Mouse (Mus musculus) stomach, embryonic 15.5 days (tissue): ENCODE measurements around the gene Alg12. TPM values are rescaled to one million over a fixed set of nuclear protein-coding genes. Genes with fewer than 3 reads are reported as not detected.

Experiments used
- ATAC-seq: fragments of 200-750 bp; cut with Nextera tagmentation; 2 replicates; pipeline ENCODE4 v1.8.0; 2017; ENCODE audit warnings: low read depth, moderate number of reproducible peaks, moderate TSS enrichment; ENCODE audit not compliant: insufficient read depth, low FRiP score
- H3K27ac ChIP-seq: fragments of 300-500 bp; sonication (generic); 2 replicates; pipeline ENCODE4 v1.5.1; 2015; ENCODE audit warnings: mild to moderate bottlenecking, inconsistent platforms
- H3K27me3 ChIP-seq: fragments of 300-500 bp; sonication (generic); replicated peaks from 2 replicates; pipeline ENCODE4 v1.6.1; 2015; ENCODE audit warnings: inconsistent platforms
- H3K36me3 ChIP-seq: fragments of 300-500 bp; sonication (generic); 2 replicates; pipeline ENCODE4 v1.6.1; 2015; ENCODE audit warnings: inconsistent platforms
- H3K4me1 ChIP-seq: fragments of 300-500 bp; sonication (generic); 2 replicates; pipeline ENCODE4 v1.6.1; 2015; ENCODE audit warnings: inconsistent platforms
- H3K4me2 ChIP-seq: fragments of 300-500 bp; sonication (generic); 2 replicates; pipeline ENCODE4 v1.6.1; 2015; ENCODE audit warnings: mild to moderate bottlenecking, inconsistent platforms
- H3K4me3 ChIP-seq: fragments of 300-500 bp; sonication (generic); replicated peaks from 2 replicates; pipeline ENCODE4 v1.5.1; 2015; ENCODE audit warnings: inconsistent platforms
- H3K9ac ChIP-seq: fragments of 300-500 bp; sonication (generic); 2 replicates; pipeline ENCODE4 v1.6.1; 2015; ENCODE audit warnings: inconsistent platforms
- H3K9me3 ChIP-seq: fragments of 300-500 bp; sonication (generic); 2 replicates; pipeline ENCODE4 v1.6.1; 2016; ENCODE audit warnings: inconsistent platforms
- WGBS: fragments of 180-500 bp; shearing (Covaris S2); methylation state at CpG from one replicate; pipeline ENCODE4 v1.1.7; 2015; 5-methylcytosine and 5-hydroxymethylcytosine counted together
- polyA plus RNA-seq: library from polyadenylated mRNA; unstranded; fragments of >200 nt; fragmentation: Nextera tagmentation; extraction: Ambion mirVana; gene quantifications from 2 replicates; pipeline ENCODE4 v1.2.1, GENCODE M21; 2015

Gene Alg12
- polyA plus RNA-seq, 1 experiment from 2014 or later: 11.6 TPM

DNA sequence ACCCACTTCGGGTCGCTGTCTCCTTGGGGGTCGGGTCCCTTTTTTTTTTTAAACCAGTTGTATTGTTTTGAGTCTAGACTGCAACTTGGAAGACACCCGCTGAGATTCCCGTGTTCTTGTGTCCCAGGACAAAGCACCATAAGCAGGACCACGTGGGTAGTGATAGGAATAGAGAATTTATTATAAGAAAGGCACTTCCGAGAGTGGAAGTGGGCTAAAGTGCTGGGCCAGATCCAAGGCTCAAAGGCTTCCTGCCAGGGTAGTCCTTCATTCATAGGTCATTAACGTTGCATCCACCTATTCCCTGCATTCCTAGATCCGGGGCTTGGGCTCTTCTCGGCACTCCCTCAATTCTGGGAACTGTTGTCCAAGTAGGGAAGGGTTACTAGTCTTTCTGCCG, 18.9 kb upstream of the Alg12 start:
- H3K4me1 ChIP-seq: peaks cover 24% of the 10 kb centered on the region
- no peaks in the 10 kb centered on the region for H3K27me3 ChIP-seq
- H3K9ac ChIP-seq: no peak overlapping the region
- peak overlapping the region; percentile 53 for H3K4me3 ChIP-seq
- H3K36me3 ChIP-seq: no peaks in the 10 kb centered on the region
- WGBS: 3% methylated on average over 11 of the region's 11 CpGs
- H3K27ac ChIP-seq: peak overlapping the region; percentile 87
- ATAC-seq: no peak
- H3K9me3 ChIP-seq: no peaks in the 10 kb centered on the region
- H3K4me2 ChIP-seq: peak overlapping the region; percentile 90

DNA sequence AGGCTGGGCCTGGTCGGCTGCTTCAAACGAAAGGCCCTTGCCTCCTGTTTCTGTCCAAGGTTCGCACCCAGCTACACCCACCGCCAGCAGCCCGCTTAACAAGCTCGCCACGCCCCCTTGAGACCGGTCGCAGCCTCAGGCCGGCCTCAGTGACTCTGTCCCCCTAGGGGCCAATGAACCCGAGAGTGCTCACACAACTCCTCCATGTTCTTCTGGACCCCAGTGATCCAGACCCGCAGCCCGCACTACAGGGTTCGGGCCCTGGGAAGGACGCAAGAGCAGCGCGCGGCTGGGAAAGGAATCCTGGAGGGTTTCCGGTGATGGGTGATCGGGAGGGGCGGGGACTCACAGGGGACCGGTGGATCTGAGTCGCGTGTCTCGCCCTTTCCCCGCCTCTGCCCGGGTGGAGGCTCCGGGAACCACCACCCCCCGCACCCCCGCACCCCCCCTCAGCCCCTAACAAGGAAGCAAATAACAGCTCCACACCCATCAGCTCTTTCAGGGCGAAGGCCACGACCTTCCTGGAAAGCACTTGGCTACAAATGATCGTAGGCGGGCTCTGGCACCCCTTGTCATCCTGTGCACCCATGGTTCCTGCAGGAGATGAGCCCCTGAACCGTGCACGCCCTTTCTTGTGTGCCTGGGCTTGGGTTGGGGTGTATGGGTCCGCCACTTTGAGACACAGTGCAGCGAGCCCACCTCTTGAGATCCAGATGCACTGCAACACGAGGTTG, 18.2 kb upstream of the Alg12 start:
- H3K4me2 ChIP-seq: peak overlapping the region; percentile 90
- H3K27ac ChIP-seq: peak overlapping the region; percentile 87
- ATAC-seq: peak; percentile 70
- H3K9ac ChIP-seq: peak overlapping the region; percentile 29
- peak overlapping the region; percentile 53 for H3K4me3 ChIP-seq
- H3K9me3 ChIP-seq: no peaks in the 10 kb centered on the region
- under 1% methylated on average over 39 of the region's 39 CpGs for WGBS
- peaks cover 24% of the 10 kb centered on the region for H3K4me1 ChIP-seq
- no peaks in the 10 kb centered on the region for H3K27me3 ChIP-seq
- H3K36me3 ChIP-seq: no peaks in the 10 kb centered on the region

DNA sequence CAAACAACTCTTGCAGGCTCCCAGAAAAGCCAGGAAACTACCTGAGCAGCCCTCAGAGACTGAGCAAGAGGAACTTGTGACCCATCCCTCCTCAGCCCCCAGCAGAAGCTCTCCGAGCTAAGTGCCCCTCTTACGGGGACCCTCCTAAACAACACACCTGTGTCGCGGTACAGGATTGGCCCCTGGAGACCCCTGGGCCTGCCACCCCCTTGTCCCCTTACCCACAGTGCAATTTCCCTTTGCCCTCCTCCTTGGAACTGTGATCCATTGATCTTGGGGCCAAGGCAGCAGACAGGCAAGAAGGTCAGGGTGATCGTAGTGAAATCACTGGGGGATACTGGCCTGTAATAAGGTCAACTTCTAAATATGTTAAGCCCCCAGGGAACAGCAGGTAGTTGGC, 17.5 kb upstream of the Alg12 start:
- ATAC-seq: no peak
- H3K27ac ChIP-seq: peak overlapping the region; percentile 69

DNA sequence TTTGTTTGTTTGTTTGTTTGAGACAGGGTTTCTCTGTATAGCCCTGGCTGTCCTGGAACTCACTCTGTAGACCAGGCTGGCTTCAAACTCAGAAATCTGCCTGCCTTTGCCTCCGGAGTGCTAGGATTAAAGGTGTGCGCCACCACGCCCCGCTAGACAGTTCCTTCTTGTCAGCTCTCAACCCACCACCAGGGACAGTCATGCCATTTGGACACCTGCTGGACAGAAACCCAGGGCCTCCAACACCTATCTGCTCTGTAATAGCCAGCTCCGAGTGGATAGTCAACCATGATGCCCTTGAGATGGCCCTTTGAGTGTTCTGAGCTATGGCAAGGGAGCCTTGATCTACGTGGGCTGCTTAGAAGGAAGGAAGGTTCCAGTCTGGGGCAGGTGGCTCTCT, 16.9 kb upstream of the Alg12 start:
- Histone ChIP-seq H3K9ac (no peak overlapping the region), H3K27ac (peak overlapping the region; percentile 69), H3K27me3 (no peaks in the 10 kb centered on the region), H3K9me3 (no peaks in the 10 kb centered on the region), H3K36me3 (no peaks in the 10 kb centered on the region), H3K4me1 (peaks cover 24% of the 10 kb centered on the region), H3K4me3 (no peak overlapping the region), H3K4me2 (no peak overlapping the region)
- ATAC-seq: no peak
- 69% methylated on average over 6 of the region's 6 CpGs for WGBS

More for the DNA sequence above, 17.5 kb upstream of the Alg12 start:
- Histone ChIP-seq H3K9ac (no peak overlapping the region), H3K9me3 (no peaks in the 10 kb centered on the region), H3K36me3 (no peaks in the 10 kb centered on the region), H3K4me1 (peaks cover 24% of the 10 kb centered on the region), H3K4me2 (peak overlapping the region; percentile 90), H3K4me3 (no peak overlapping the region), H3K27me3 (no peaks in the 10 kb centered on the region)
- 63% methylated on average over 5 of the region's 5 CpGs for WGBS

DNA sequence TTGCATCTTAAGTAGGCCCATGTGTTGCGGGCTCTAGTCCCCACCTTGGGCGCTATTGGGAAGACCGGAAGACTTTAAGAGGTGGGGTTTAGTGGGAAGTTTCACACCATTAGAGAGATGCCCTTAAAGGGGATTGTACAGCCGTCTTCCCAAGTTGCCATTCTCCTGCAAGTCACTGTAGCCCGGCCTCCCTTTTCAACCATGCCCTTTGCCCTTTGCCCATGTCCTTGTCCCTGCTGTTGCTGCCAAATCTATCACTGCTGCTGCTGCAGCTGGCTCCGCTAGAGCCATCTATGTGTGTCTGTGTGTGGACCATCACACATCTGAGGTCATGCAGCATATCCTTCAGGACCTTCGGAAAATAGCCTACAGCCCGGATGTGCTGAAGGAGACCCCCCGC, 13.4 kb upstream of the Alg12 start:
- no peaks in the 10 kb centered on the region for H3K9me3 ChIP-seq
- H3K9ac ChIP-seq: no peak overlapping the region
- peaks cover 15% of the 10 kb centered on the region for H3K4me1 ChIP-seq
- no peaks in the 10 kb centered on the region for H3K27me3 ChIP-seq
- no peaks in the 10 kb centered on the region for H3K36me3 ChIP-seq
- no peak for ATAC-seq
- H3K27ac ChIP-seq: no peak overlapping the region
- no peak overlapping the region for H3K4me3 ChIP-seq
- 67% methylated on average over 9 of the region's 9 CpGs for WGBS
- no peak overlapping the region for H3K4me2 ChIP-seq

DNA sequence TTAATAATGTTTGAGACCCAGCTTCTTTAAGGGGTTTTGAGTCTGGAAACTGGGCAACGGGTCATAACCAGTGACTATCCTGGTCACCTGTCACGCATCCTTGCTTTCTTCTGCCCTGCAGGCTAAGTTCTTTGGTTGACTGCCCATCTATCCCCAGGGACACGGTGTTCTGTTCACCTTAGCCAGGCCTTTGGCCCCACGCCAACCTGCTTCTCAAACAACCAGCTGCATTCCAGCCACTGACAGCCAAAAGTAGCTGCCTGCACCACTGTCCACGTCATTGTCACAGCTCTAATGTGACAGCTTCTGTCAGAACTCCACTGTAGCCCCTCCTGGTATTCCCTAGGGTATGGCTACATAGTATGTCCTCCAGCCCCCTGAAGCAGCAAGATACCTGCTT, 12.4 kb upstream of the Alg12 start:
- H3K9me3 ChIP-seq: no peaks in the 10 kb centered on the region
- no peak overlapping the region for H3K27ac ChIP-seq
- H3K27me3 ChIP-seq: no peaks in the 10 kb centered on the region
- ATAC-seq: no peak
- H3K36me3 ChIP-seq: no peaks in the 10 kb centered on the region
- H3K4me3 ChIP-seq: no peak overlapping the region
- WGBS: 58% methylated on average over 5 of the region's 5 CpGs
- peaks cover 7% of the 10 kb centered on the region; the same call in 1 of the 2 replicates for H3K4me1 ChIP-seq
- no peak overlapping the region for H3K9ac ChIP-seq
- no peak overlapping the region for H3K4me2 ChIP-seq

DNA sequence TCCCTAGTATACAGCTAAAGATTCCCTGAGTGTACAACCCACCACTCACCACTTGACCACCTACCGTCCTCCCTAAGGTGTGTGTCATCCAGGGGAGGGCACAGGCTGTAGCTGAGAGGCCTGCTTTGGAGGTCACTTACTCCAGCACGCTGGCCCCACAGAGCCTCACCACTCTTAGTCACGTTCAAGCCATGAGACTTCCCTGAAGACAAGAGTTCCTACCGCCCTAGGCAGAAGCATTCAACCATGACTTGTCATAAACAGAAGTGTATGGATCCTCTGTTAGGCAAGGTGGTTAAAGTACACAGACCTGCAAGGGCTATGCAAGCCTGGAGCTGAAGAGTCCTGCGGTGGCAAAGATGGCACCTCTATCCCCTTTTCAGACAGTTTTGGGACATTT, 11.6 kb upstream of the Alg12 start:
- H3K4me3 ChIP-seq: no peak overlapping the region
- no peak for ATAC-seq
- H3K9ac ChIP-seq: no peak overlapping the region
- no peaks in the 10 kb centered on the region for H3K36me3 ChIP-seq
- no peak overlapping the region for H3K4me2 ChIP-seq
- no peaks in the 10 kb centered on the region for H3K9me3 ChIP-seq
- H3K27ac ChIP-seq: no peak overlapping the region
- H3K4me1 ChIP-seq: peaks cover 3% of the 10 kb centered on the region; the same call in 1 of the 2 replicates
- WGBS: 80% methylated on average over 5 of the region's 5 CpGs
- H3K27me3 ChIP-seq: no peaks in the 10 kb centered on the region

DNA sequence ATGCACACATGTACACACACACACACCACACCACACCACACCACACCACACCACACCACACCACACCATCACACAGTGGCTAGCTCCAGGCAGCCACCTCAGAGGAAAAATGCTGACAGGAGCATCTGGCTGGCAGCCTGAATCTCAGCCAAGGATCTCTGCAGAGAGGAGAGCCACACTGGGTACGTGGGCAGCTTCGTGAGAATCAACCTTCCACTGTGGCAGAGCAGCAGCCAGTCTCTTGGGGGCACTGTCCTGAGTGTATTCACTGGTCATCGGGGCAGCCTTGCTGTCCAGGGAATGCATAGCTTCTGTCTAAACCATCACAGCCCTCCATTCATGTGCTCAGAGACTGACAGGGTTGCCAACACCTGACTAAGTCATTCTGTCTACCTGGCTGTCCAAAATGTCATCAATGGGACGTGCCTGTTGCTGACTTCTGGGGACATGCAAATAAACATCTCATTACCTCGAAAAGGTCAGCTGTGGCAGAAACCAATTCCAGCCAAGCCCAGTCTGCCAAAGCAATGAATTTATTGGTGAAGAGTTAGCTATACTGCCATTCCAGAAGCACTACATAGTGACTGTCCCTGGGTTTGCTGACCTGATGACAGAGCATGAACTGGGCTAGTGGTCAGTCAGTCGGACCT, 10.8 kb upstream of the Alg12 start:
- H3K36me3 ChIP-seq: 0 out of 2 replicates have a peak, but pooled peaks cover under 1% of the 10 kb centered on the region
- H3K27ac ChIP-seq: no peak overlapping the region
- no peaks in the 10 kb centered on the region for H3K9me3 ChIP-seq
- no peaks in the 10 kb centered on the region for H3K27me3 ChIP-seq
- H3K4me3 ChIP-seq: no peak overlapping the region
- peaks cover 3% of the 10 kb centered on the region; the same call in 1 of the 2 replicates for H3K4me1 ChIP-seq
- ATAC-seq: no peak
- WGBS: 72% methylated on average over 6 of the region's 6 CpGs
- no peak overlapping the region for H3K9ac ChIP-seq
- no peak overlapping the region for H3K4me2 ChIP-seq

DNA sequence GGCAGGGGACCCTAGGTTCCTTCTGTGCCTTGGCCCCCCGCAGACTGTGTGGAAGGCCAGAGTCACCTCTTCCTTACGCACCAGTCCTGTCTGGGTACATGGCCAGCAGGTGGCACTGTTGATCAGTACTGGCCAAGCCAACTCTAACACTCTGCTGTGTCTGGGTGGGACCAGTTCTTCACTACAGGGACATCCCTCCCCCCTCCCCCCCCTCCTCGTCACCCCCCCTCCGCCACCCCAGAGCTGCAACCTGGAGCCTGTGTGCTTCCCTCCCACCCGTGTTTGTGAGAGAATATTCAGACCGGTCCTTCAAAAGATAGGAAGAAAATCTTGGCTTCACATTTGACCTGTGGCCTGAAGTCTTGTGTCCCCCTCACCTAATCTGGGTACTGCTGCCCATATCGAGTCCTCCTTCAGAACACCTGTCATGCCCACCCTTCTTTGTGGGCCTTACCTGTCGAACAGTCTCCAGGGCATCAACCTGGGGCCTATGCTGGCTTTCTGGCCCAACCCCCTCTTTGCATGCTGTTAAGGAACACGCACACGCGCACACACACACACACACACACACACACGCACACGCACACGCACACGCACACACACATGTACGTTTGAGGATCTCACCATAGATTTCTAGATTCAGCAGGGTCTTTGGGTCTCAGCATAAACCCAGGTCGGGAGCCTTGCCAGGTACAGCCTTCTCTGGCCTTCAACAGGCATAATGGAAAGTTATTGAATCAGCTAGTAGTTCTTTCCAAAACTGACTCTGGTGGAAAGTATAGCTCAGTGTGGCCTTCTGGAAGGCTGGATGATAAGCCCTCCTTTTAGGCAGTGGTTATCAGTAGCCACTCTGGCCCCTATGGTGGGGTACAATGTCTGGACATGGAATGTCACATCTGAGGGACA, 9.9 kb upstream of the Alg12 start:
- WGBS: 56% methylated on average over 15 of the region's 17 CpGs
- peak; percentile 82 for ATAC-seq
- Histone ChIP-seq H3K27ac (no peak overlapping the region), H3K36me3 (peaks cover 9% of the 10 kb centered on the region), H3K9me3 (no peaks in the 10 kb centered on the region), H3K9ac (no peak overlapping the region), H3K4me3 (no peak overlapping the region), H3K4me1 (peaks cover 3% of the 10 kb centered on the region; the same call in 1 of the 2 replicates), H3K27me3 (no peaks in the 10 kb centered on the region), H3K4me2 (no peak overlapping the region)

DNA sequence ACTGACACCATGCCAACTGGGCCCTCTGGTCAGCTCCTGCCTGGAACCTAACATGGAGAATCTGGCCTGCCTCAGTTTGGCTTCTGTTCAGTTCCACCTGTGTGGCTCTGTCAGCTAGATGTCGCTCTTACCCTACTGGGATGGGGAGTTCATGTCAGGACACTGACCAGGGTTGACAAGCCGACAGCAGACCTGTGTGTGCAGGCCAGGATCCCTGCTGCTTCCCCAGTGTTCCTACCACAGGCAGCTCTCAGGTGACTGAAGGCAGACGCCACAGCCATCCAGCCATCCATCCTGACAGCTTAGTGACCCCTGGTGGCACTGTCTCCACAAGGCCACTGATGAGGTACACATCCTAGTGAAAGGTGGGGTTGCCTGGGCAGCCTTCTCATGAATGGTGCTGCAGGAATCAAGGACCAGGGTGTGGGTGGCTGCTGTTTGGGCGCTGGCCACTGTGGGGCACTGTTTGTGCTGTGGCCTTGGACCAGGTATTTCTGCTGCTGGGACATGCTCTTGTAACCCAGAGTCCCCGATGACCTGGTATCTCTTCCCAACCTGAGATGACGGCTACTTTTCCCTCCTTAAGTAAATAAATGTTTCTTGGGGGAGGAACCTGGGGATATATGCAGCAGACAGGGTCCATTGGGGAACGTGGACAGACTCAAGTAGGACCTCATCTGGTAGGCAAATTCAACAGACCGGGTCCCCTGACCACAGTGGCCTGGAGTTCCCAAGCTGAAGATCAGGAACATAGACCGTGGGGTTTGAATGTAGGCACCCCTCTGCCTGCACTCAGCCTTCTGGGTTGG, 9.1 kb upstream of the Alg12 start:
- peak; percentile 43; the same call in 1 of the 2 replicates for ATAC-seq
- no peak overlapping the region for H3K4me2 ChIP-seq
- no peak overlapping the region for H3K4me3 ChIP-seq
- no peak overlapping the region for H3K9ac ChIP-seq
- peaks cover 15% of the 10 kb centered on the region for H3K36me3 ChIP-seq
- H3K27ac ChIP-seq: no peak overlapping the region
- H3K4me1 ChIP-seq: peaks cover 3% of the 10 kb centered on the region; the same call in 1 of the 2 replicates
- no peaks in the 10 kb centered on the region for H3K9me3 ChIP-seq
- WGBS: 27% methylated on average over 9 of the region's 9 CpGs
- H3K27me3 ChIP-seq: no peaks in the 10 kb centered on the region

DNA sequence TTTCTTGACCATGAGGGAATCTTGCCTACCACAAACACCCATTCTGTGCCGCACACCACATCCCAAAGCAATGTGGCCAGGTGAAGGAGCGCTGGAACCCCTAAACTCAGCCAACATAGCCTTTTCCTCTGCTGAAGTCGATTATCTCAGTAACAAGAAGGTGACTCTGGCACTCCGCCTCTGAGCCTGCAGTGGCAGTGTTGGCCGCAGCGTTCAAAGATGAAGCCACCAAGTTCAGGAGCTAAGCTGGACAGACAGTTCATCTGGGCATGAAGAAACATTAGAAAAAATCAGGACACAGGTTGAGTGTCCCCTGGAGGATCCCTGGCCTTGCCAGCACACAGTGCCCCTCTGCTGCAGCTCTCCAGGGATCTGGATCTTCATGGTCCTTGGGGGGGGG, 8.3 kb upstream of the Alg12 start:
- no peak overlapping the region for H3K4me2 ChIP-seq
- peaks cover 3% of the 10 kb centered on the region; the same call in 1 of the 2 replicates for H3K4me1 ChIP-seq
- H3K36me3 ChIP-seq: peaks cover 19% of the 10 kb centered on the region
- no peak overlapping the region for H3K27ac ChIP-seq
- H3K9ac ChIP-seq: no peak overlapping the region
- no peak overlapping the region for H3K4me3 ChIP-seq
- H3K27me3 ChIP-seq: no peaks in the 10 kb centered on the region
- ATAC-seq: no peak
- no peaks in the 10 kb centered on the region for H3K9me3 ChIP-seq
- 87% methylated on average over 6 of the region's 6 CpGs for WGBS
